ENCODE assay signal across 16 mouse cellular contexts in genomic region chrX:53606176-53606575, GRCm38 (mm10). TPM values are rescaled to one million over a fixed set of nuclear protein-coding genes. Genes with fewer than 3 reads are reported as not detected.
DNase-seq lines count a peak whose midpoint lies in the region.
"Had no signal": no experiment of that assay in that cellular context is flagged by ENCODE, and none has a peak within 500 bp of the region (broad histone marks: within the 10 kb centered on the region; RNA-seq: fewer than 3 reads in every experiment).

No protein-coding gene starts in this region.

- DNase-seq in ES-CJ7 (ENCODE audit: low read depth, low spot score) (peak; percentile 13), ZHBTc4 (ENCODE audit: low read depth, low spot score) (peak; percentile 64)
- DNase-seq in adrenal gland, postnatal 14 days: peak; percentile 44
- peak; percentile 8 for DNase-seq in cerebellum, adult 9-10 months
- DNase-seq in embryo, embryonic 9.5 days (ENCODE audit: extremely low spot score): peak; percentile 0
- peak; percentile 25 for DNase-seq in heart, adult 11 months
- DNase-seq in right cerebral cortex, postnatal 14 days: peak; percentile 5

RNA-seq across cellular contexts. Expression of gene Rtl8c, which starts 1.7 kb away (rescaled TPM):
- total RNA-seq in adrenal gland, postnatal 14 days (2021): 75.8 and 104 TPM in 2 replicates
- total RNA-seq: G1E, MEL had no signal

RNA-seq across cellular contexts. Expression of gene Gm14597, which starts 2.6 kb away (rescaled TPM):
- not detected in 2 replicates for total RNA-seq in adrenal gland, postnatal 14 days (2021)
- total RNA-seq: adrenal gland, adult 2 months; adrenal gland, postnatal 10 days; adrenal gland, postnatal 25 days; adrenal gland, postnatal 36 days; adrenal gland, postnatal 4 days; CH12.LX; ES-E14; MEL had no signal

RNA-seq across cellular contexts. Expression of gene Rtl8a, which starts 37.3 kb away (rescaled TPM):
- 141 and 165 TPM in 2 replicates for total RNA-seq in adrenal gland, postnatal 14 days (2021)
- total RNA-seq: G1E, MEL had no signal

Comparison
In these comparisons a context has a peak if more than half of its experiments do, and no peak if none do; other contexts are left out.
1. Peak in every context shown above with its lines: DNase-seq.
2. DNase-seq: peak in every context shown above with its lines; median percentile 64 in ZHBTc4; 44 in adrenal gland, postnatal 14 days; 25 in heart, adult 11 months; 13 in ES-CJ7; 8 in cerebellum, adult 9-10 months; 5 in right cerebral cortex, postnatal 14 days; 0 in embryo, embryonic 9.5 days.